Mouse (Mus musculus) adrenal gland, adult 2 months (tissue): ENCODE data around the gene Samm50. TPM values are rescaled to one million over a fixed set of nuclear protein-coding genes. Genes with fewer than 3 reads are reported as not detected.
"Not testable (repeated sequence)": the region's sequence is repeated elsewhere in the genome, so short reads cannot be mapped to it uniquely, and the experiment has no call there.

Experiments used
- DNase-seq: peaks from one replicate; pipeline ENCODE4 v3.0.0; 2021
- long read RNA-seq: library from polyadenylated mRNA; stranded (forward); transcript quantifications from one replicate; pipeline ENCODE4 v2.0.0, GENCODE M21; 2021
- polyA plus RNA-seq: library from polyadenylated mRNA; depleted of rRNA; stranded (reverse); fragments of >200 nt; gene quantifications from 2 replicates; pipeline ENCODE4 v1.2.3, GENCODE M21; 2012; rRNA removed
- total RNA-seq, 2 experiments: library from RNA; stranded (reverse); gene quantifications; 2 replicates each; pipeline ENCODE4 v1.2.3; 2021

The Samm50 gene
- total RNA-seq (100 to 1,000 TPM; 115 to 159 TPM), polyA plus RNA-seq (11.3 and 15.8 TPM in 2 replicates)
- long read RNA-seq, full-length matches to known transcripts: 174 of 211 reads
- long read RNA-seq, partial matches to known transcripts: 33 of 211 reads
- long read RNA-seq, other reads (novel, unspliced or antisense): 4 of 211 reads

GRCm38 (mm10) chr15:84192058-84192791 lies at the start of gene Samm50:
Samm50 (plus strand) TSS chr15:84192241.
- peak; percentile 94 for DNase-seq

GRCm38 (mm10) chr15:84156158-84156557 lies 35.9 kb upstream of the Samm50 start:
- peak; percentile 24 for DNase-seq

GRCm38 (mm10) chr15:84157530-84157929 lies 34.5 kb upstream of the Samm50 start:
- DNase-seq: not testable (repeated sequence)

- peak; percentile 33 for DNase-seq
These were observed 30.2 kb upstream of the Samm50 start for GRCm38 (mm10) chr15:84161871-84162270.

GRCm38 (mm10) chr15:84166818-84167217 lies 25.2 kb upstream of the Samm50 start:
- no peak for DNase-seq

- peak; percentile 97 for DNase-seq
These were observed 24.4 kb upstream of the Samm50 start, which contains the start of gene Pnpla3 for GRCm38 (mm10) chr15:84167600-84167999. Pnpla3 (plus strand) TSS chr15:84167837.

- DNase-seq: peak; percentile 48
These were observed 23.6 kb upstream of the Samm50 start for GRCm38 (mm10) chr15:84168170-84169161.

- DNase-seq: no peak
These were observed 22.5 kb upstream of the Samm50 start for GRCm38 (mm10) chr15:84169511-84169910.

- no peak for DNase-seq
These were observed 20.9 kb upstream of the Samm50 start for GRCm38 (mm10) chr15:84171166-84171565.

GRCm38 (mm10) chr15:84178733-84179132 lies 13.3 kb upstream of the Samm50 start:
- DNase-seq: no peak

GRCm38 (mm10) chr15:84182000-84182399 lies 10.0 kb upstream of the Samm50 start:
- no peak for DNase-seq

GRCm38 (mm10) chr15:84183967-84184366 lies 8.1 kb upstream of the Samm50 start:
- DNase-seq: peak; percentile 29

- DNase-seq: no peak
These were observed 5.8 kb upstream of the Samm50 start for GRCm38 (mm10) chr15:84186196-84186595.

GRCm38 (mm10) chr15:84188887-84189530 lies 3.0 kb upstream of the Samm50 start:
- DNase-seq: no peak

- no peak for DNase-seq
These were observed 2.2 kb upstream of the Samm50 start for GRCm38 (mm10) chr15:84189881-84190280.

GRCm38 (mm10) chr15:84191724-84192057 lies 350 bp upstream of the Samm50 start:
- DNase-seq: no peak

- DNase-seq: peak; percentile 46
These were observed 4.6 kb downstream of the Samm50 start for GRCm38 (mm10) chr15:84196486-84197165.

- DNase-seq: no peak
These were observed 15.3 kb downstream of the Samm50 start for GRCm38 (mm10) chr15:84207327-84207726.

GRCm38 (mm10) chr15:84209517-84210412 lies 17.7 kb downstream of the Samm50 start:
- no peak for DNase-seq

- DNase-seq: no peak
These were observed 18.4 kb downstream of the Samm50 start for GRCm38 (mm10) chr15:84210461-84210860.
